Mouse (Mus musculus): ENCODE data around the gene Dip2c. TPM values are rescaled to one million over a fixed set of nuclear protein-coding genes. Genes with fewer than 3 reads are reported as not detected.

Dip2c gene
- total RNA-seq, 4 experiments from 2014 or later: 61.2 to 68.2 (median 64.0) TPM

DNA sequence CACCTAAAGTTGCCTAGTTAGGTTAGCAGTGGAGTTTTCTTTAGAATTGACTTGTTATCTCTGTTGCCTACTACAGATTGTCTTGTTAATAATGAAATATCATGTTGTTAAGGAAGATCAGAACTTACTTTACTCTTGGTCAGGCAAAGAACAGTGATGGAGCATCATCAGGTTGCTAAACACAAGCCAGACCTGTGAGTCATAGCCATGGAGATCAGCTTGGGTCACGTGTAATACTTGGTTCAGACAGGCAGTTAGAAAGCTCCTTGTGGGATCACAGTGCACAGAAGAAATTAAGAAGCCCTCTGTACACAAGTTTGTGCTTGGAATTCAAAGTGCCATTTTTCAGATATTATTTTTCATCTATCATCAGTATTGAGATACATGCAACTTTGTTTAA is 48.9 kb downstream of the Dip2c start:
- DNase-seq (ENCODE audit: low spot score in 2 of 2): no peak

DNA sequence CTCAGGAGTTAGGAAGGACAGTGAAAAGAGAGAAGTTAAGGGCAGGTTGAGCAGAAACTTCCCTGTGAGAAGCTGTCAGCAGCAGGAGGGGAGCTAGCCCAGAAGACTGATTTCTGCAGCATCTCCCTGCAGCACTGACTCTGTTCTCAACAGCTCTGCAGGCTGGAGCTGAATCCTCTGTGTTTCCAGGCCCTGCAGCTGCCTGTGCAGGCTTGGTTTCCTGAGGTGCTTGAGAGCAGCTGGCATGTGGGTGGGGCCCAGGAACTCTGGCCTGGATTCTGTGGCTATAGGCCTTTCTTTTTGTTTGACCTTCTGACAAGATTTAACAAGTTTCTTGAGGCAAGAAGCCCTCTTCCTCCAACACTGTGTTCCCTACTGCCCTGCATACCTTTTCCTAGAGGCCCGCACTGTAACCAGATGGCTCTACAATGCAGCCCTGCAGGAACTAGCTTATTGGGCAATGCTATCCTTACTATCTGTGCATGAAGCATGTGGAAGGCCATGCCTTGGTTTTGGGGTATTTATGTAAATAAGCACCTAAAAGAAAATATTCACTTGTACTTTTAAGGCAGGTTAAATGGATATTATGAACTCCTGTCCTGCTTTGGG is 53.1 kb downstream of the Dip2c start:
- no peak for DNase-seq (ENCODE audit: low spot score in 2 of 2)

DNA sequence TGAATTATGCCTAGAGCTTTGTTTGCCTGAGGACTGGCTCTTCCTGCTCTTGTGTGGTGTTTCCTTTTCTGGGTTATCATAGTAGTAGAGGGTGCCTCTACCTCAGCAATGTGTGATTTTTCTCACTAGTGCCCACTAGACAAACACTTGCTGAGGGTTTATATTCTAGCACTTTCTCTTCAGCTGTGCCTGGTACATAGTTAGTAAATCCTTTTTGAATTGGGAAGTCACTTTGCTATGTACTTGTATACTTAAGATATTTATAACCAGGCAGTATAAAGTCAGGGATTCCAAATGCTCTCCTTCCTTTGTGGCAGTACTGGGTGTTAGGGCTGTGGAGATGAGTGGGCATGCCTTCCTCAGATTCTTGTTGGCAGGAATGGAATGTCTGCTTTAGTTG is 56.9 kb downstream of the Dip2c start:
- no peak for DNase-seq (ENCODE audit: low spot score in 2 of 2)

DNA sequence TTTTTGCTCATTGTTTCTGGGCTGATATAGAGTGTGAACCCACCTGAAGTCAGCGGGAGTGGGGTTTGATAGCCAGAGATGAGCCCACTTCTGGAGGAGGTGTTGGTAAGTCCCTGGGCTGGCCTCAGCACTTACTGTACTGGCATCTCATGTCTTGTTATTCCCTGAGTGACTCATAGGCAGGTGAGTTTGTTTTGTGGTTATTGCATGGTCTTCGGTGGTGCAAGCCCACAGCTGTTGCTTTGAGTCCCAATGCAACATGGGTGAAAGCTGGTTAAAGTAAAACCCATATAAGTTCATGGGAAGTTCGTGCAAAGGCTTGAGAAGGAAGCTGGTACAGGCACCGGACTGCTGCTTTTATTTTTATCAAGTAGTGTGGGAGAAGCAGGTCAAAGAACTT is 64.0 kb downstream of the Dip2c start:
- DNase-seq (ENCODE audit: low spot score in 2 of 2): no peak

DNA sequence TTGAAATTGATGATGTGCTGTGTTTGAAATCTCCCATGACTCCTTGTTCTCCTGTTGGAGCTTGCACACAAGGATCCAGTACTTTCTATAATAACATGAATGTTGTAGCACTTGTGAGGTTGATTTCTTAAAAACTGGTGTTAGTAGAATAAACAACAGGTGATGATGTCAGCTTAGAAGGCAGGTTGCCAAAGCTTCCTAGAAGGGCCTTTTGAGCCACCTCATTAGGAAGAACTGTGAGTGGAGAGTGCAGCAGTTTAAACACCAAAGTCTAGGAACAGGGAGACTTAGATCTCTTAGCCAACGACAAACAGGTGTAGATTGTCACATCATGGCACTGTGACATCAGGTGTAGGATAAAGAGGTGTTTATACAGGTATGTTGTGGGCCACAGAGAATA is 66.4 kb downstream of the Dip2c start:
- no peak for DNase-seq (ENCODE audit: low spot score in 2 of 2)

DNA sequence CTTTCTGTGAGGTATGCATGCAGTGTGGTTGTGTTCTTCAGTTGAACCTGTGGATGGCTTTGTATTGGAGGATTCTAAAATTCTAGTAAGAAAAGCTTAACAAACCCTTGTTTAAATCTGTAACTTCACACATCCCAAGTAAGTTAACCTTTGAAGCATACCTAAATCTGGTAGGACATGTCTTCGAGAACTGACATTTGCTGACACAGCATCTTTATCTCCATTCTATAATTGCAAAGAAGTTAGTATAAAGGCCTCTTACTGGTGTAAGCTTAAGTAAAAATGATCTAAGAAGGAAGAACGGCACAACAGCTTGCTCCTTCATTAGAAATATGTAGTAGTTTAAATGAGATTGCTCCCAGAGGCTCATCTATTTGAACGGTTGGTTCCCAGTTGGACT is 71.1 kb downstream of the Dip2c start:
- no peak for DNase-seq (ENCODE audit: low spot score in 2 of 2)

DNA sequence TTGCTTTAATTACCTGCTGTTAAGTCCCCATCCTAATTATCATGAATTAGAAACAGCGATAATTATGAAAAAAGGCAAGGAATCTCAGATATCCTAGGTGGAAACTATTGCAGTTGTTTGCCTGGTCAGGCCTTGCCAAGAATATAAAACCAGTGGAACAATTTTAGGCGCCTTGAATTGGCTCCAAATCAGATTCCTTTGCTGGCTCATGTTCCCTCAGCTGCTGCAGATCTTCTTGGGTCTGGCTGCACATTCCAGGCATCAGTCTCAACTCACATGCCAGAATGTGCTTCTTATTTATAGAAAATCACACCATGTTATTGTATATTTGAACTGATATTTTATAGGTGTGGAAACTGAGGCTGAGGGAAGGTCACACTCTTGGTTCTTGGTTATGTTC is 74.3 kb downstream of the Dip2c start:
- DNase-seq (ENCODE audit: low spot score in 2 of 2): peak; percentile 21 to 34

DNA sequence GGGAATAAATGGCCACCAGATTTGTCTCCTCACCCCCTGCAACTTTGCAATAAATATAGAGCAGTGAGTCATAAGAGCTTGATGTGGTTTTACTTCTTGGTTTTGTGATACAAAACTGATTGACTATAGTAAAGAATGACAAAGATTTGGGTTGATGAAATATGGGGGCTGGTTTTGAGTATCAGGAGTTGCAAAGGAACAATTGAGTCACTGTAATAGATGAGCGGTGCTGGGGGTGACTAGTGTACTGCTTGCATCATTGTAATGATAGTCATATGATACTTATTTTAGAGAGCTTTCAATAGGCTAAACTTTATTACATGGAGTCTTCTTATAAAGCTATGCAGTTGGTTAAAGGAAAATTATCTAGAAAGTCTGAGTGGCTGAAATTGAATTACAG is 77.6 kb downstream of the Dip2c start:
- DNase-seq (ENCODE audit: low spot score in 2 of 2): no peak

DNA sequence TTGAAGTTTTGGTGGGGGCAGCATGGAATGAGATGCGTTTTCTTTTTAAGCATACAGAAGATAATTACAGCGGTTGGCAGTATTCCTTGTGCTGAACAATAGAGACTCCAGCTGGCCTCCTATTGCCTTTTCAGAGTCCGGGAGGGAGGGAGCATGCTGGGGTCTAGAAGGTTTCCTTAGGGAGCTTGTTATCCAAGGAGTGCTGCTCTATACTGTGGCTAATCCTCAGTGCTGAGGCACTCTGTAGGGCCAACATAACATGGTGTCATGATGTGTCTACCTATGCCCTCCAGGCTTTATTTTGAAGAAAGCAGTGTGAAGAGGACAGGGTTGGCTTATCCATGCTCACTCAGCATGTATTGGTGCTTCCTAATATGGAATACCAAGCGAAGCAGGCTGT is 79.0 kb downstream of the Dip2c start:
- DNase-seq (ENCODE audit: low spot score in 2 of 2): no peak

DNA sequence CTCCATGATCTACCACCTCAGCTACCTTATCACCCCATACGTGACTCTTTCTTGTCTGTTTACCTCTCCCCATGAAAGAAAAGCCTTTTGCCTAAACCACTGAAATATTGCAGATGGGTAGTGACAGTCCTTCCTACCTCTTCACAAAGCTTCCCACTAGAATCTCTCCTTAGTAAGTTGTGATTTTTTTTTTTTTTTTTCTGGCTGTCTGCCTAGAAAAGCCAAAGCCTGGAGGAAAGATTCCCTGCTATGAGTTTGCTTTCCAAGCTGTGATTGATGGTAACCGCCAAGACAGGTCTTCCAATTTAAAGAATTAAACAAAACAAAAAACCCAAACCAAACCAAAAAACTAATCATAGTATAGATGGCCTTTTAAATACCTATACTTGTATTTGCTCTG is 85.1 kb downstream of the Dip2c start:
- DNase-seq (ENCODE audit: low spot score in 2 of 2): no peak

DNA sequence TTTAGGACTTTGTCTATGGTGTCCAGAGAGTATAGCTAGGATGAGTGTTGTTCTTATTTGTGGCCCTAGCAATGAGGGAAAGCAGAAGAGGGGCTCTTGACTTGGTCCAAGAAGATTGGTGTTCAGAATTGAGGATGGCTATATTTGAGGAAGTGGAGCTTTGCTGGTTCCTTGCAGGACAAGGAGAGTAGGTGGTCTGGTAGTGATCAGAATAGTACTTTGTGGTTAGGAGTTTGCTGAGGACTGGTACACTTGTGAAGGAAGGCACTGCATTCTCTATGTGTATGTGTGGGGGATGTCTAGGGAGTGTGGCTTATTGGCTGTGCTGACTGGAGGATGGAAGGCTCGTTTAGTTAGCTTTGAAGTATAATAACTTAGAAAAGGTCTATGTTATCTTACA is 95.1 kb downstream of the Dip2c start:
- no peak for DNase-seq (ENCODE audit: low spot score in 2 of 2)

DNA sequence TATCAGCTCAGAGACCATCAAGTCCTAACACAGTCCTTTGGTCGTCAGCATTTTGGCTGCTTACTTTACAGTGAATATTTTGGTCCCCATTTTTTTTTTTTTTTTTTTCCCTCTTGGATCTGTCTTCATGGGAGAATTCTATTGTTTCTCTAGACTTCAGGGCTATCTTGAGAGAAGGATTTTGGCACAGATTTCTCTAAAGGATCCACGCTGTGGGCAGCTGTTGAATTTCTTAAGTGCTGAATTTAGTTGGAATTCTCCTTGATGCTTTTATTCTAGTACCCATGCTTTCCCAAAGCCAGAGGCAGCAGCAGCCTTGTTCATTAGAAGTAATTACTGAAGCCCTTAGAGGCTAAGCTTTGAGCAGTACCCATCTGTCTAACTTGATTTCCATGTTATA is 100.8 kb downstream of the Dip2c start:
- DNase-seq (ENCODE audit: low spot score in 2 of 2): no peak

DNA sequence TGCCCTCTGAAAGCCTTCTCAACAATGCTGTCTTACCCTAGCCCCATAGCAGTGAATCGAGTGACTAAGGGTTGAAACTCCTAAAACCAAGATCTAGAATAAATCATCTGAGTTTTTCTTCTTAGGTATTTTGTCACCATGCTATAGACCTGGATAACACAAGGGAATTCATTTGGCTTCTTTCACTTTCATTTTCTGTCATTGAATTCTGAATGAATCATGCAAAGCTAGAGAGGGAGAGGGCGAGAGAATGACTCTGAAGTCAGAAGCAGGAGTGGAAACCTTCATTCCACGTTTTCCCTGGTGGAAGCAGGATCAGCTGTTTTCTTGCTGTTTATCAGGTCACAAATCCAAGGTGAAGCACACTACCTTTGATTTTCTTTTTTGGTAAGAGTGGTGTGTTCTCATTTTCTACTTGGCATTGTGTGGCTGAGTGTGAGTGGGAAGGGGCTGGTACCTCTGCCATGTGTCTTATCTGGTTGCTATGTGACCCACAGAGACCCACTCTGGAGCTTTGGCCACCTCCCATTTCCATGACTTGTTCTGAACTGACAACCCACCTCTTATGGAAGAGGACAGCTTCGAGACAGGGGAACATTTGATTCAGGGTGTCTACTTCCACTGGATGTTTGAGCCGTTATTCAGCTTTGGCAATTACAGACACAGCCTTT is 104.5 kb downstream of the Dip2c start:
- DNase-seq (ENCODE audit: low spot score in 2 of 2): no peak

DNA sequence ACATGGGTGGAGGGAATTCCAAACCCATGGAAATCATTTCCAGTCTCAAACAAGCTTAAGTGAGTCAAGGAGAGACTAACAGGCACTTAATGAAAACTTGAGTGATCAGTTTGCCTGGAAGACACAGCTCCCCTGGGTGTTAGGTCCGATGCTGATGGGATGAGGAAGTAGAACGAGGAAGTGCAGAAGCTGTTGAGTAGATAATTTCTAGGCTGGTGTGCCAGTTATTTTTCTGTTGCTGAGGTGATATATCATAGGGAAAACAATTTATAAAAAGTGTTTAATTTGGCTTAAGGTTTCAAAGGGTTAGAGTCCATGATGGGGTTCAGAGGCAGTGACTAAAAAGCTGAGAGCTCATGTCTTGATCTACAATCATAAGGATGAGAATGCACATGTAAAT is 111.7 kb downstream of the Dip2c start:
- DNase-seq (ENCODE audit: low spot score in 2 of 2): no peak

DNA sequence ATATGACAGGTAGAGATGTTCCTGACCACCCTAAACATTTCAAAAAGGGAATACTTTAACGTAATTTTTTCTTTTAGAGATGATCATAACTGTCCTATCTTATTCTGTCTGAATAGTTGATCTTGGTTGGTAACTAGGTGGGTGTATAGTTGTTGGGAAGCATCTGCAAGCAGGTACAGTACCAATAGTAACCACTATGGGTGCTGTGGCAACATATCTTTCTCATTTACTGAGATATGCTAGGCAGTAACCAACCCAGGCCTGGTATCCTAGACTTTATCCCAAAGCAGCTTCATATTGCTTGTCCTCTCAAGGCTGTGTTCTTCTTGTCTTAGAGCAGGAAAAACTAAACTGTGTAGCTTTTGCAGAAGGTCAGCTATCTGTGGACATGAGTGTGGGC is 113.0 kb downstream of the Dip2c start:
- no peak for DNase-seq (ENCODE audit: low spot score in 2 of 2)

DNA sequence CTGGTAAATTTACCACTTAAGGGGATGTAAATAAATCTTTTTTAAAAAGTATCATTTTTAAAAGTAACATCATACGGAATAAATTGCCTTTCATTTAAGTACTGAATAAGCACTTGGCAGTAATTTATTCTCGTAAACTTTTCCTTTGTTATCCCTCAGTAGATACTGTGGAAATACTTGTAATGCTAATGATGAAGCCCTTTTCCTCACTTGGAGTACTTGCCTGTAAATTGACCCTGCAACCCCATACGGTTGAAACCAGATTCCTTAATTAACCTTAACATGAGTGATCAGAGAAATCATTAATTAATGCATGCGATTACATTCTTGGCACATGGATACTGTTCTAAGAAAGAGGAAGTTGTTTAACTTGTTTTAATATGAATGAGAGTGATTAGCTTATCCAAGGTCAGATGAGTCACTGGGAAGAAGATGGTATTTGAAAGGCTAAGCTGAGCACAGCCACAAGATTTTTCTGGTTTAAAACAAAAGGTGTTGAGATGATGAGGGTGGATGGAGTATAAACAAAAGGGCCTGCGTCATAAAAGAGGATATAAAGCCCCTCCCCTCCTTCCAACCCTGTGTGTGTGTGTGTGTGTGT is 114.0 kb downstream of the Dip2c start:
- DNase-seq (ENCODE audit: low spot score in 2 of 2): no peak

DNA sequence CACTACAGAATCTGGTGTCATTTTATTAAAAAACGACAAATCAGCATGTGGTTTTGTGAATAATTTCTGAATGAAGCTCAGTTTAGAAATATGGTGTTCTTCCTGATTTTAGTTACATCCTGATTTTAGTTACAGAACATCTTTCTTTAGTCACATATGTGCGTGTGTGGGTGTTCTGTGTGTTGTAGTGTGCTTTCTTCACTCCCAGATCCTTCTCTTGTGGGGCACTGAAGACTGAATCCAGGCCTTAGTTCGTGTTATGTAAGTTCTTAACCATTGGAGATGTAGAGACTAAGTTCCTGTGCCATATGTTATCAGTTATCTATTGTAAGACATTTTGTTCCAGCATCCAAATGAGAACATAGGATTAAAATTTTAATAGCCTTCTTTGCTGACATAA is 117.1 kb downstream of the Dip2c start:
- no peak for DNase-seq (ENCODE audit: low spot score in 2 of 2)

DNA sequence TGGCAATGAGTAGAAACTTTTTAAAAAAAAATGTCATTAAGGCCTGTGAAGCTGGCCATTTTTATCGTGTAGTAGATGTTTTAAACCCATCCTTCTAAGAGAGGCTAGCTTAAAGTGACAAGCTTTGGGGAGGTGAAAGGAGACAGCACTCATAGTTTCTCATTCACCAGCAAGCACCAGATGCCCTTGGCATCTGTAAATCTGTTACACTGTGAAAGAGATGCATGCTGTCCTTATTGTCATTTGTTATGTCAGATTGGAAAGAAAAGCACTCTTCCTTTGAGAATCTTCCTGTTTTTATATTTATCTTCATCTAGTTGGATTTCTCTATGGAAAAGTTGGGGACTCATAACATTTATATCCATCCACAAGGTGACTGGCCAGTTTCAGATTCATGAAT is 119.0 kb downstream of the Dip2c start:
- no peak for DNase-seq (ENCODE audit: low spot score in 2 of 2)

DNA sequence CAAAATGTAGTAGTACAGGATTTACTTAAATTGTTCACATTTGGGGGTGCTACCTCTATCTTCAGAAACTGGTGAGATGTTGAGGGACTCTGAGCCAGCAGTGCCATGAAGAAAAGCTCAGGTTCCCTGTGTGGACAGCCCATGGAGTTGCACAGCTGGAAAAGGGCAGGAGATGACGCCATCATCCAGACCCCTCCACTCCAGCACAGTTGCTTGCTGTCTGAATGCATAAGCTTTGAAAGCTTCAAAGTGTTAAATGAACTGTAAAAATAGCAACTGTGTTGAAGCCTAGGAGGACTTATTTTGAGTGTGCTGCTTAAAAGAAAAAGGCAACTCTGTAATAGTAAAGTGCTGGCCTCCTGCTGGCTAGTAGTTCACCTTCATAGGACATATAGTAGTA is 122.5 kb downstream of the Dip2c start:
- no peak for DNase-seq (ENCODE audit: low spot score in 2 of 2)

DNA sequence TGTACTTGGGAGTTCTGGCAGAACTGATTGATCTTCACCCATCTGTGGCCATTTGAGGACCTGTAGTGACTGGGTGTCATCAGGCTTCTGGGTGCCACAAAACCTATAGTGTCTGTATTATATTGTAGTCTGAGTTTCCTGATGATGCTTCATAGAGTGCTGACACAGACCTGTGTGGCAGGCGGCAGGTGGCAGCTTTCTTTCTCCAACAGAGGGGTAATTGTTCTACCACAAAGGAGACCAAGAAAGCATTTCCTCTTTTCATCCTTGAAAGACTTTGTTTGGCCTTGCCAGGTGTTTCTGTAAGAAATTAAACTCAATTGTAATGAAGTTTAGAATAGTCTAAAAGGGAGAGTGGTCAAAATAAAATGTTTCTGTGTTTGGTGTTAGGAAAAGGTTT is 129.1 kb downstream of the Dip2c start:
- no peak for DNase-seq (ENCODE audit: low spot score in 2 of 2)

DNA sequence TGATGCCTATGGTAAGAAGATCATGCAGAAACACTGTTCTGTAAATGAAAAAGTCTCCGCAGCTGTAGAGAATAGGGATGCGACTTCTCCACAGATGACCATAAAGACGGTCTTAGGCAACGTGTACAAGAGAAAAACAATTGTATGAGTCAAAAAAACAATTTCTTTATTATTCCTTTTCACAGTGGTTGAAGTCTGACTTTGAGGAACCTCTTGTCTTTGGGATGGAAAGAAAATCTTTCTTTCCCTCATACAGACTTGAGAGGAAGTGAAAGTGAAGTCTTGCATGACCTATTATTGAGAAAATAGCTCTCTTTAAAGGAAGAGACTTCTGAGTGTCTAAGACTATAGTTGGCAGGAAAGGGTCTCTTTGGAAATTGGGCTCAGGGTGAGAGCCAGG is 132.7 kb downstream of the Dip2c start:
- DNase-seq (ENCODE audit: low spot score in 2 of 2): no peak

DNA sequence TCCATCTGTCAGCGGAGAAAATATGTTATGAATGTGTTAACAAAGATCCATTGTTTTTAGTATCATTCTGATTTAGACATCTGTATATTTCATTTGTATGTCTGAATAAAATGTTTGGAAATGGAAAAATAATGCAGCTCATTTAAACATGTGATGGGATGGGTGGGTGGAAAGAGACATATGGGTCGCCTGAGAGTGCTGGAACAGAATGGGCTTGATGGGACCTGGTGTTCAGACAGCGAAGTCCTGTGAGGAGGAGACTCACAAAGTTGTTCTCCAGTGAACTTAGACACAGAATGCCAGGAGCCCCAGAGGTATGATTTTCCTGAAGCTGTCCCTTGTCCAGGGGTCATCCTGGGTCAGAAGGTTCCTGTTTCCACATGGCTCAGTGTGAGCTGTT is 142.1 kb downstream of the Dip2c start:
- peak; percentile 23 to 49 for DNase-seq (ENCODE audit: low spot score in 2 of 2)

DNA sequence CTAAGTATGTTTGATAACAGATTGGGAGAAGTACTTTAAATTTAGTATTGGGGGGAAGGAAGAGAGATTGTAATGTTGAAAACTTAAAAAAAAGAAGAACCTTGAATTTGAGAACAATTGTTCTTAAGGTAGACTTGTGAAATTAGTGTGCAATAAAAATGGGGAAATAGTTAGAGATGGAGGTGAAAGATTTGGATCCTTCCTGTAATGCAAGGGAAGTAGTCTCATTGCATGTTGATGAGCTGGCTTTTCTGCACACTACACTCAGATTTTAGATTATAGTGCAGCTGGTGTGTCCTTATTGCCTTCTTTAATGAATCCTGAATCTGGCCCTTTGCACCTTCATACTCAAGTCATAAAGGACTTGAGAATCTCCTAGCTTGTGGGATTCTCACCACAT is 142.9 kb downstream of the Dip2c start:
- no peak for DNase-seq (ENCODE audit: low spot score in 2 of 2)
